13 mouse cellular contexts compared by ENCODE assay signal in the genomic region with DNA sequence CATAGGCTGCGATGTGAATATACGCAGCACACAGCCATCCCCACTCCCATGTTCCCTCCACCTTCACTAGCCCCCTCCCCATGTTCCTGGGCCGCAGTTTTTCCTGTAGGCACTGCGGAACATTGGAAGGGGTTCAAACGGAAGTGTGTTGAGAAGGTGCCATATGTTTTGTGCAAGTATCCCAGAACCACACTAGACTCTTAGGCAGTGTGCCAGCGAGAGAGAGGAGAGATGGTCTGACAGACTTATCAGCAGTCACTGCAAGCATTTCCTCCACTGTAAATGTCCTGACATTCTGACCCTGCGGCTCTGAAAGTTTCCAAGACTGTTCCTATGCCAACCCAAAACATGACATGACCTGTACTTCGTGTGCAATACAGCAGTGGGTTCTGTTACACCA.
DNase-seq lines count a peak whose midpoint lies in the region; ATAC-seq and TF ChIP-seq lines count a peak whose summit lies in the region.
"Had no signal": no experiment of that assay in that cellular context is flagged by ENCODE, and none has a peak within 500 bp of the region (broad histone marks: within the 10 kb centered on the region; RNA-seq: fewer than 3 reads in every experiment).

No protein-coding gene starts in this region.

- no peak overlapping the region for H3K9ac ChIP-seq in lung, postnatal 0 days (replicated peaks; ENCODE audit: low read depth)
- H3K9ac ChIP-seq: hindbrain, embryonic 14.5 days; liver, embryonic 15.5 days had no signal

- TF ChIP-seq EP300 in lung, postnatal 0 days (IDR thresholded peaks at IDR 0.05): peak; percentile 59; the same call in 1 of the 2 replicates

- no peaks in the 10 kb centered on the region for H3K9me3 ChIP-seq in lung, postnatal 0 days (ENCODE audit: low read length)
- H3K9me3 ChIP-seq: liver, embryonic 15.5 days had no signal

- WGBS in lung, postnatal 0 days: 42% methylated on average over 8 of the region's 8 CpGs

- TF ChIP-seq CTCF in lung, postnatal 0 days (IDR thresholded peaks at IDR 0.05): no peak

- H3K27ac ChIP-seq in lung, postnatal 0 days (ENCODE audit: low read length): no peak overlapping the region
- H3K27ac ChIP-seq: hindbrain, embryonic 14.5 days; liver, embryonic 15.5 days had no signal

- no peak overlapping the region for H3K4me3 ChIP-seq in lung, postnatal 0 days (ENCODE audit: low read depth, low read length)
- H3K4me3 ChIP-seq: liver, embryonic 15.5 days had no signal

- no peaks in the 10 kb centered on the region for H3K27me3 ChIP-seq in lung, postnatal 0 days (replicated peaks; ENCODE audit: insufficient read depth, low read length)
- H3K27me3 ChIP-seq: liver, embryonic 15.5 days had no signal

- intact Hi-C loops in left cerebral cortex, postnatal 4 days (cut with DNase I): no loop called here
- intact Hi-C loops in left cerebral cortex, postnatal 14 days (cut with DNase I): no loop called here
- intact Hi-C loops in heart, postnatal 14 days (cut with DNase I): no loop called here

- peak; percentile 38 to 61 for DNase-seq in adrenal gland, adult (ENCODE audit: inconsistent age in 2 of 2, low spot score in 1 of 2)
- no peak for DNase-seq in adrenal gland, adult 8-10 months
- peak; percentile 16 for DNase-seq in left cerebral cortex, postnatal 4 days
- DNase-seq in left cerebral cortex, postnatal 14 days (ENCODE audit: low spot score in 2 of 2): no peak
- DNase-seq in heart, postnatal 14 days: peak; percentile 16 to 44
- DNase-seq in lung, postnatal 0 days (ENCODE audit: low spot score): peak; percentile 79
- DNase-seq in layer of hippocampus, adult 9-10 months (ENCODE audit: low spot score): no peak
- DNase-seq in right cerebral cortex, adult 2 months (ENCODE audit: low spot score in 2 of 2): no peak
- DNase-seq: cerebellum, postnatal 36 days; spleen, adult 18-20 months had no signal

- peaks cover 3% of the 10 kb centered on the region; the same call in 1 of the 2 replicates for H3K4me1 ChIP-seq in lung, postnatal 0 days (ENCODE audit: insufficient read depth, low read depth, low read length)

- peak; percentile 86 for ATAC-seq in lung, postnatal 0 days

- H3K4me2 ChIP-seq in lung, postnatal 0 days (replicated peaks; ENCODE audit: low read depth, low read length): no peak overlapping the region
- H3K4me2 ChIP-seq: hindbrain, embryonic 14.5 days; liver, embryonic 15.5 days had no signal

- H3K36me3 ChIP-seq in lung, postnatal 0 days (ENCODE audit: insufficient read depth, low read length): no peaks in the 10 kb centered on the region
- H3K36me3 ChIP-seq: G1E; liver, embryonic 15.5 days had no signal

Comparison
In these comparisons a context has a peak if more than half of its experiments do, and no peak if none do; other contexts are left out.
1. DNase-seq: peak in adrenal gland, adult (2 of 2), left cerebral cortex, postnatal 4 days (single experiment), heart, postnatal 14 days (2 of 2) and lung, postnatal 0 days (single experiment); none in adrenal gland, adult 8-10 months (single experiment), left cerebral cortex, postnatal 14 days (0 of 2), layer of hippocampus, adult 9-10 months (single experiment) and right cerebral cortex, adult 2 months (0 of 2).